Mouse (Mus musculus) R1 (cell line): Measurements from ENCODE around the gene Cirbp.

ENCODE experiments used
- DNase-seq: peaks from one replicate; pipeline ENCODE4 v3.0.0-alpha.2; 2018; ENCODE audit warnings: low read depth, low spot score

The Cirbp gene

DNA sequence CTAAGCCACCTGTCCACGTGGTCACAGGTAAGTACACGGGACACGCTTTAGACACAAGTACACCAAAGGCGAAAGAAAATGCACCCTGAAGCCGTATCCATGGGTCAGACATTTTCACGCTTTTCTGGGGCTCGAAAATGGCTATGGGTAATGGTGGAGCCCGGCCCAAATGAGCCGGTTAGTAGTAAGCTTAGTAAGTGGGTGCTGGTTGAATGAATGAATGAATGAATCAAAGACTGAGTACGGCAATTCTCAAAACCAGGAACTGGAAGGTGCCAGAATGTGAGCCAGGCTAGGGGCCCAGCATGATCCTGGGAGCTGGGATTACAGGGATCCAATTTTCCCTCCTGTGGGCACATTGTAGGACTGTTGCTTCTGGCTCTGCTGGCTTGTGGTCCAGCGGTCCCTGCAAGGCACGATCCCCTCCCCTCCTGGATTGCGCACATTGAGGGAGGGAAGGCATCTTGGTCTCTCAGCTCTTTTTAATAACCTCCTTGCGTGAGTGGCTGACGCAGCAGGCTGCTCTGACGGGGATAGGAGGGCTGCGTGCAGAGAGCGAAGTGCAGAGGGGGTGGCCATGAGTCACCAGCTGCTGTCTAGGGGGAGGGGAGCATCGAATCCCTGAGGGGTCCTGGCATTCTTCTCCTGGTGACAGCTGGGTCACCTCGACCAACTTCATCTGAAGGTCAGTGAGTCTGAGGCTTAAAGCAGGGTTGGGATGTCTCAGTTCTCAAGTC is at the start of gene Cirbp:
Gene Cirbp (plus strand): TSS at position 594 of the 737 bp plus-strand sequence.
- no peak for DNase-seq

GRCm38 (mm10) chr10:80116563-80116926 is 49.2 kb upstream of the Cirbp start:
- DNase-seq, result no peak

DNA sequence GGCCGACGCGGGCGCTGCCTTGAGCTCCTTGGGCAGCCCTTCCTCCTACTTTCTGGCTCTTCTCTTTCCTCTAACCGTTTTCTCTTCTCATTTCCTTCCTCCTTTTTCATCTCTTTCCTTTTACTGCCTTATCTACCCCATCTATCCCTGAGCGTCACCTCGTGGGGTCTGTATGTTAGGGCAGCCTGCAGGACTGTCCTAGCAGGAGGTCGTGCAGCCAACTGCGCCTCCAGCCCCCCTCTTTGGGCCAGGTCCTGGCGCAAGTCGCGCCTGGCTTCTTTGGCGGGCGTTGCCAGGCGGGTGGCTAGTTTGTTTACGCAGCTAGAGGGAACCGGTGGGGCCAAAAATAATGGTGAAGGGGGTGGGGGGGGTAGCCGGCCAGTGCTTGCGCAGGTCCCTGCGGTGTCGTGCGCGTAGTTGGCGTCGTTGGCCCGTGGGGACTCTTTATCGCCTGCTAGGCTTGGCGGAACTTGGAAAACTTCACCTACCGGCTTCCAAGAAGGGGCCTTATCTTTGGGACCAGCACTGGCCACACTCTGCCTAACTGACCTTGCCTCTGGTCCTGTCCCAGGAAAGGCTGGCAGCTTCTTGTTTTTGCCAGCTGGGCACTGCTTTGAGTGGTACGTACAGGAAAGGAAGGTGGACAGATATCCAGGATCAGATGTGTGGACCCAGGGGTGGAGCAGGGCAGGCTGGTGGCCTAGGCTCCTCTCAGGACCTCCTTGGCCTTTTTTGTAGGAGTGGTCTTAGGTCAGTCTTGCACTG is 48.7 kb upstream of the Cirbp start:
- DNase-seq, result no peak

- no peak for DNase-seq
These were observed 48.0 kb upstream of the Cirbp start for GRCm38 (mm10) chr10:80117736-80118135.

- no peak for DNase-seq
These were observed 47.2 kb upstream of the Cirbp start for GRCm38 (mm10) chr10:80118552-80118951.

DNA sequence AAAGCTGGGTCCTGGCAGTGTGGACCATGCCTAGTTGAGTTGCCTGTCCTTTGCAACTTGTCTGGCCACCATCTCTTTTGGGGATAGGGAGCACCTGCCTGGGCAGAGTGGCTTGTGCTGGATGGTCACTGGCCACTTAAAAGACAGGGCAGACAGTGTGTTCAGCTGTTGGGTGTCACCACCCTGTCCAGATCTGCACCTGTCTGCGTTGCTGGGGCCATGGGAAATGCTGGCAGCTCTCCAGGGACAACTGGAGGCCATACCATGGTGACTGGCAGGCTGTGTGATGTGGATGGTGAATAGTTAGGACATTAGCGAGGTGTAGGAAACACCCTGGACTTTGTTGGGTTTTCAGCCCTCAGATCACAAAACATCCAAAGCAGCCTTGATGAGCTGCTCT is 45.6 kb upstream of the Cirbp start:
- DNase-seq, result no peak

DNA sequence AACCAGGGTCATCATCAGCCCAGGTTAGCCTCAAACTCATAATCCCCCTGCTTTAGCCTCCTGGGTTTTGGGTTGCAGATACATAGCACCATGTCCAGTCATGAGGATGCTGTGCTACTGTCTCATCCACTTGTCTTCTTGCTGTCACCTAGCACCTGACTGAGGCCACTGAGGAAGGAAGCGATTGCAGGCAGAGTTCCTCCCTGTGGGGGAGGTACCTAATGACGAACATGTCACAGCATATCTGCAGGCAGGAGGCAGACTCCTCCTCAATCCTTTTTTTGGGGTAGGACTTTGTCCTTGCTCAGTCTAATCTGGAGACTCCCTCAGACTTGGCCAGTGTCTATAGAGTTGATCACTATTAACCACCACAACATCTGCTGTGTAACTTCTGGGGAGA is 44.1 kb upstream of the Cirbp start:
- DNase-seq, result no peak

DNA sequence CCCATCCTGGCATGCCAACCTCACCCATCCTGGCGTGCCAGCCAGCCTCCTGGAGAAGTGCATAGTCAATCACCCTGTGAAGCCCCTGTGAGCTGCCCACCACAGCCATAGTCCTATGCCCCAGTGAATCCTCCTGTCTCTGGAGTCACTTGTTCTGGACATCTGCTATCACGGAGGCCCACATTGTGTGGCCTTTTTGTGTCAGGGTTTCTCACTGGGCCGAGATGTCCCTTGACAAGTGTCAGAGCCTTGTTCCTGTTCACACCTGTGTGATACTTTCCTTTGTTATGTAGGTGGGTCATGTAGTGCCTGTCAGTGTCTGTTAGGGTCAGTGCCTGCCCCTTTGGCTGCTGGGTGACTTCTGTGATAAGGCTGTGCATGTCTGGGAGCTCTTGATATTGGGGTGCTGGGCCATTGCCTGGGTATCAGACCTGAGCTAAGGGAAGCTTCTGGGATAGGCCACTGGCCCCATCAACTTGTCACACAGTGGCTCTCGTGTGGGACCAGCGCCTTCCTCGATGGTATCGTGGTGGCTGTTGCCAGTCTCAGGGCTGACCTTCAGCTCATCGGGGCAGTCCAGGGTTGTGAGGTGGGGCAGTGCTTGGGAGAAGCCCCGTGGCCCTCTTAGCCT is 41.7 kb upstream of the Cirbp start:
- no peak for DNase-seq

DNA sequence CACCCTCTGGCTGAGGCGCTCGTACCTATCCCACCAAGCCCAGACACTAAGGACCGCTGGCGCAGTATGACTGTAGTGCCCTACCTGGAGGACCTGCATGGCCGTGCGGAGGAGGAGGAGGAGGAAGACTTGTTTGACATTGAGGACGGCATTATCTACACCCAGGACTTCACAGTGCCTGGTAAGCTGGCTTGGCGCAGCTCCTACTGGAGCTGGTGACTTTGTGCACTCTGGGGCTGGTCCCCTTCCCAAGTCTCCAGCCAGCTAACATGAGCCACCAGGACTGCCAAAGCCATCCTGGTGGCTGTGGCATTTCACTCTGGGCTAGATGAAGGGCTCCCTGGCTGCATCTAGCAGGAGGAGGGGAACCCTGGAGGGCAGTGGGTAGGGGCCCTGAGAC is 37.9 kb upstream of the Cirbp start:
- DNase-seq, result no peak

- no peak for DNase-seq
These were observed 35.9 kb upstream of the Cirbp start for GRCm38 (mm10) chr10:80129846-80130245.

- DNase-seq, result peak; percentile 51
These were observed 35.3 kb upstream of the Cirbp start for GRCm38 (mm10) chr10:80130403-80131031.

GRCm38 (mm10) chr10:80131316-80131951 is 34.4 kb upstream of the Cirbp start:
- peak; percentile 85 for DNase-seq

DNA sequence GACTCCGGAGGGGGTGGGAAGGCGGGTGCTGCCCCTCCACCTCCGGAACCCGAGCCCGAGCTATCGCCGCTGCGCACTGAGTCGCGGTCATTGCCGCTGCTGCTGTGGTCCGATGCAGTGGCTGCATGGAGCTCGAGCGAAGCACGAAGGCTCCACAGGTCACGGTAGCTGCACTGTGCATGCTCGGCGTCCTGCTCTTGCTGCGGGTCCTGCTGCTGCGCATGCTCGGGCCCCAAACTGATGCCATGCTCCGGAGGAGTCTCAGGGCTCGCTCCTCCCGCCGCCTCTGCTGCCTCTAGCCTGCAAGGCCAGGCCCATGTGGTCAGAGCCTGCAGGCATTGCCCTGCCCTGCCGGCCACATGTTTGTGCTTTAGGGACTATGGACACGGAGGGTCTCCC is 33.8 kb upstream of the Cirbp start:
- peak; percentile 65 for DNase-seq

- no peak for DNase-seq
These were observed 32.4 kb upstream of the Cirbp start for GRCm38 (mm10) chr10:80133226-80133849.

- no peak for DNase-seq
These were observed 31.4 kb upstream of the Cirbp start for GRCm38 (mm10) chr10:80134421-80134820.

DNA sequence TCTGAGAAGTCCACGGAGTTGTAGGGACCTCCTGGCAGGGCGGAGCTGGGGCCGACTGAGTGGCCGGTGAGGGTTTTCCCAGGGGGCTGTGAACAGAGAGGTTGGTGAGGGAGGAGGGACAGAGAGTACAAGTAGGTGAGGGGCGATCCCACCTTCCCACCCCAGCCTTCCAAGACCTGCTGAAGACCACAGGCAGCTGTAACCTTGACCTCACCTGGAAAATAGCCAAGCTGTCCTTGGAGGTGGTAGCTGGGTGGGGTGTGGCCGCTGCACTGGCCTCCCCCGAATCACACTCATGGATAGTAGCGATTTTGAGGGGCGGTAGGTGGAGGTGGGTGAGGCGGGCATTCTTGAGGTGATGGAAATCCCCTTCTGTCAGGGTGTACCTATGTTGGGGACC is 30.6 kb upstream of the Cirbp start:
- DNase-seq, result no peak

- no peak for DNase-seq
These were observed 30.1 kb upstream of the Cirbp start for GRCm38 (mm10) chr10:80135641-80136040.

- no peak for DNase-seq
These were observed 29.4 kb upstream of the Cirbp start for GRCm38 (mm10) chr10:80136179-80136951.

DNA sequence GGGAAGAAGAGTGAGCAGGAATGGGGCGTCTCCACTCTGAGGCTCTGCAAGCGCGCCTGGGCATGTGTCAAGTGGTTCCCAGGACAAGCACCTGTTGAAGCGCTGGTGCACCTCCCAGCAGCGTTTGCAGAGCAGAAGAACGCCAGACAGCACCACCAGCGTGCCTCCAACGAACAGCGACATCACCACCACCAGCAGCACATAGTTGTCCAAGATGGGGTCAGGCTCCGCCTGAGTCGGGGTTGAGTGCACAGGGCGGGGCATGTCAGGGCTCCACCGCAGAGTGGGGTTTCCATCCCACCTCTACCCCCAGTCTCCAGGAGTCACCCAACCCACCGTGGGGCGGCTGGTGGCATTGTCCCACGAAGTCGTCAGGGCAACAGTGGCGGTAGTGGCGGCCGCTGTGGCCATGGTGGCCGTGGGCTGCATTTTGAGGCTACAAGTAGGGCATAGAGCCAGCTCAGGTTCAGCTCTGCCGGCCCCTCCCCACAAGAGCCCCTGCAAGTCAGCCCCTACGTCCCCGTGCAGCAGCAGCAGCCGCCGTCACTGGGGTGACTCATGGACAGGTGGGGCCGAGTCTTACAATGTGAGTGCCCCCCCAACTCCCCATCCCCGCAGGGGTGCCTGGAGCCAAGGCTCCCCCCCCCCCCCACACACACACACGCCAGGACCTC is 28.7 kb upstream of the Cirbp start:
- DNase-seq, result peak; percentile 51
